Mouse (Mus musculus): ENCODE measurements at regions not wholly inside any gene's neighbourhood (a gene's known extent, or its start where the extent isn't known, plus 50 kb on each side); places are given as distances from the start of the nearest gene placed in this dataset.

GRCm38 (mm10) chr4:153002516-153002915 is 480.1 kb downstream of the Ajap1 start:
- Histone ChIP-seq H3K4me1 (ENCODE audit: control insufficient read depth, insufficient read depth, low read length) (no peaks in the 10 kb centered on the region), H3K27me3 (ENCODE audit: control insufficient read depth, insufficient read depth, low read length) (no peaks in the 10 kb centered on the region), H3K9ac (ENCODE audit: low read length) (no peak overlapping the region), H3K9me3 (ENCODE audit: control insufficient read depth, low read length) (no peaks in the 10 kb centered on the region; the same call in 1 of the 2 replicates), H3K4me2 (no peak overlapping the region), H3K4me3 (ENCODE audit: low read depth, low read length) (no peak overlapping the region), H3K36me3 (ENCODE audit: control insufficient read depth, insufficient read depth, low read length) (no peaks in the 10 kb centered on the region), H3K27ac (ENCODE audit: low read depth, low read length) (no peak overlapping the region)
- DNase-seq (ENCODE audit: low spot score, missing footprints) (no peak), ATAC-seq (ENCODE audit: low FRiP score) (no peak)
- WGBS: 89% methylated on average over 4 of the region's 4 CpGs

GRCm38 (mm10) chr4:153001761-153002160 is 480.9 kb downstream of the Ajap1 start:
- Histone ChIP-seq H3K9me3 (ENCODE audit: control insufficient read depth, low read length) (no peaks in the 10 kb centered on the region; the same call in 1 of the 2 replicates), H3K4me1 (ENCODE audit: control insufficient read depth, insufficient read depth, low read length) (no peaks in the 10 kb centered on the region), H3K27ac (ENCODE audit: low read depth, low read length) (no peak overlapping the region), H3K27me3 (ENCODE audit: control insufficient read depth, insufficient read depth, low read length) (no peaks in the 10 kb centered on the region), H3K4me3 (ENCODE audit: low read depth, low read length) (no peak overlapping the region), H3K4me2 (no peak overlapping the region), H3K9ac (ENCODE audit: low read length) (no peak overlapping the region), H3K36me3 (ENCODE audit: control insufficient read depth, insufficient read depth, low read length) (no peaks in the 10 kb centered on the region)
- no peak for DNase-seq (ENCODE audit: low spot score, missing footprints)
- ATAC-seq (ENCODE audit: low FRiP score): no peak
- 88% methylated on average over 6 of the region's 6 CpGs for WGBS

- Histone ChIP-seq H3K4me1 (ENCODE audit: control insufficient read depth, insufficient read depth, low read length) (no peaks in the 10 kb centered on the region), H3K4me2 (no peak overlapping the region), H3K27me3 (ENCODE audit: control insufficient read depth, insufficient read depth, low read length) (no peaks in the 10 kb centered on the region), H3K36me3 (ENCODE audit: control insufficient read depth, insufficient read depth, low read length) (no peaks in the 10 kb centered on the region), H3K4me3 (ENCODE audit: low read depth, low read length) (no peak overlapping the region), H3K9ac (ENCODE audit: low read length) (no peak overlapping the region; the same call in 1 of the 2 replicates), H3K27ac (ENCODE audit: low read depth, low read length) (no peak overlapping the region), H3K9me3 (ENCODE audit: control insufficient read depth, low read length) (no peaks in the 10 kb centered on the region)
- no peak for ATAC-seq (ENCODE audit: low FRiP score)
- DNase-seq (ENCODE audit: low spot score, missing footprints): peak; percentile 86
- WGBS: 43% methylated on average over 18 of the region's 18 CpGs
These were observed 483.1 kb downstream of the Ajap1 start for GRCm38 (mm10) chr4:152999526-152999925.

GRCm38 (mm10) chr4:152997251-152997650 is 485.4 kb downstream of the Ajap1 start:
- 73% methylated on average over 5 of the region's 5 CpGs for WGBS
- ATAC-seq (ENCODE audit: low FRiP score): no peak
- no peak overlapping the region for H3K27ac ChIP-seq (ENCODE audit: low read depth, low read length)
- no peak overlapping the region for H3K4me3 ChIP-seq (ENCODE audit: low read depth, low read length)
- no peaks in the 10 kb centered on the region for H3K4me1 ChIP-seq (ENCODE audit: control insufficient read depth, insufficient read depth, low read length)
- no peak for DNase-seq (ENCODE audit: low spot score, missing footprints)
- no peaks in the 10 kb centered on the region for H3K36me3 ChIP-seq (ENCODE audit: control insufficient read depth, insufficient read depth, low read length)
- H3K4me2 ChIP-seq: no peak overlapping the region
- H3K27me3 ChIP-seq (ENCODE audit: control insufficient read depth, insufficient read depth, low read length): no peaks in the 10 kb centered on the region
- H3K9me3 ChIP-seq (ENCODE audit: control insufficient read depth, low read length): no peaks in the 10 kb centered on the region
- H3K9ac ChIP-seq (ENCODE audit: low read length): no peak overlapping the region

GRCm38 (mm10) chr4:152996641-152997040 is 486.0 kb downstream of the Ajap1 start:
- Histone ChIP-seq H3K4me2 (no peak overlapping the region), H3K36me3 (ENCODE audit: control insufficient read depth, insufficient read depth, low read length) (no peaks in the 10 kb centered on the region), H3K9ac (ENCODE audit: low read length) (no peak overlapping the region), H3K9me3 (ENCODE audit: control insufficient read depth, low read length) (no peaks in the 10 kb centered on the region), H3K4me1 (ENCODE audit: control insufficient read depth, insufficient read depth, low read length) (no peaks in the 10 kb centered on the region), H3K27me3 (ENCODE audit: control insufficient read depth, insufficient read depth, low read length) (no peaks in the 10 kb centered on the region), H3K27ac (ENCODE audit: low read depth, low read length) (no peak overlapping the region), H3K4me3 (ENCODE audit: low read depth, low read length) (no peak overlapping the region)
- DNase-seq (ENCODE audit: low spot score, missing footprints) (no peak), ATAC-seq (ENCODE audit: low FRiP score) (no peak)
- 84% methylated on average over 2 of the region's 2 CpGs for WGBS

GRCm38 (mm10) chr4:152995052-152995595 is 487.5 kb downstream of the Ajap1 start:
- no peaks in the 10 kb centered on the region for H3K4me1 ChIP-seq (ENCODE audit: control insufficient read depth, insufficient read depth, low read length)
- no peak overlapping the region for H3K4me2 ChIP-seq
- ATAC-seq (ENCODE audit: low FRiP score): no peak
- no peak overlapping the region for H3K9ac ChIP-seq (ENCODE audit: low read length)
- no peak overlapping the region for H3K4me3 ChIP-seq (ENCODE audit: low read depth, low read length)
- H3K36me3 ChIP-seq (ENCODE audit: control insufficient read depth, insufficient read depth, low read length): no peaks in the 10 kb centered on the region
- 77% methylated on average over 5 of the region's 5 CpGs for WGBS
- no peak for DNase-seq (ENCODE audit: low spot score, missing footprints)
- H3K27ac ChIP-seq (ENCODE audit: low read depth, low read length): no peak overlapping the region
- no peaks in the 10 kb centered on the region for H3K9me3 ChIP-seq (ENCODE audit: control insufficient read depth, low read length)
- H3K27me3 ChIP-seq (ENCODE audit: control insufficient read depth, insufficient read depth, low read length): no peaks in the 10 kb centered on the region

GRCm38 (mm10) chr4:152994206-152994605 is 488.4 kb downstream of the Ajap1 start:
- DNase-seq (ENCODE audit: low spot score, missing footprints): no peak
- no peak overlapping the region for H3K4me2 ChIP-seq
- H3K9me3 ChIP-seq (ENCODE audit: control insufficient read depth, low read length): no peaks in the 10 kb centered on the region
- H3K4me3 ChIP-seq (ENCODE audit: low read depth, low read length): no peak overlapping the region
- H3K36me3 ChIP-seq (ENCODE audit: control insufficient read depth, insufficient read depth, low read length): no peaks in the 10 kb centered on the region
- ATAC-seq (ENCODE audit: low FRiP score): no peak
- H3K27me3 ChIP-seq (ENCODE audit: control insufficient read depth, insufficient read depth, low read length): no peaks in the 10 kb centered on the region
- WGBS: 77% methylated on average over 3 of the region's 3 CpGs
- H3K9ac ChIP-seq (ENCODE audit: low read length): no peak overlapping the region
- no peaks in the 10 kb centered on the region for H3K4me1 ChIP-seq (ENCODE audit: control insufficient read depth, insufficient read depth, low read length)
- no peak overlapping the region for H3K27ac ChIP-seq (ENCODE audit: low read depth, low read length)

GRCm38 (mm10) chr4:152990266-152990665 is 492.3 kb downstream of the Ajap1 start:
- Histone ChIP-seq H3K9me3 (ENCODE audit: control insufficient read depth, low read length) (no peaks in the 10 kb centered on the region), H3K9ac (ENCODE audit: low read length) (no peak overlapping the region), H3K4me2 (no peak overlapping the region), H3K27ac (ENCODE audit: low read depth, low read length) (no peak overlapping the region), H3K4me3 (ENCODE audit: low read depth, low read length) (no peak overlapping the region), H3K27me3 (ENCODE audit: control insufficient read depth, insufficient read depth, low read length) (no peaks in the 10 kb centered on the region), H3K36me3 (ENCODE audit: control insufficient read depth, insufficient read depth, low read length) (no peaks in the 10 kb centered on the region), H3K4me1 (ENCODE audit: control insufficient read depth, insufficient read depth, low read length) (no peaks in the 10 kb centered on the region)
- DNase-seq (ENCODE audit: low spot score, missing footprints) (no peak), ATAC-seq (ENCODE audit: low FRiP score) (no peak)
- WGBS: 88% methylated on average over 5 of the region's 5 CpGs

- no peak overlapping the region for H3K4me2 ChIP-seq
- H3K36me3 ChIP-seq (ENCODE audit: control insufficient read depth, insufficient read depth, low read length): no peaks in the 10 kb centered on the region
- DNase-seq (ENCODE audit: low spot score, missing footprints) (no peak), ATAC-seq (ENCODE audit: low FRiP score) (no peak)
- no peaks in the 10 kb centered on the region for H3K27me3 ChIP-seq (ENCODE audit: control insufficient read depth, insufficient read depth, low read length)
- H3K27ac ChIP-seq (ENCODE audit: low read depth, low read length): no peak overlapping the region
- H3K9ac ChIP-seq (ENCODE audit: low read length): no peak overlapping the region
- no peaks in the 10 kb centered on the region for H3K9me3 ChIP-seq (ENCODE audit: control insufficient read depth, low read length)
- WGBS: 82% methylated on average over 4 of the region's 4 CpGs
- H3K4me3 ChIP-seq (ENCODE audit: low read depth, low read length): no peak overlapping the region
- H3K4me1 ChIP-seq (ENCODE audit: control insufficient read depth, insufficient read depth, low read length): no peaks in the 10 kb centered on the region
These were observed 494.9 kb downstream of the Ajap1 start for GRCm38 (mm10) chr4:152987726-152988125.
